Mouse (Mus musculus): ENCODE measurements around the gene Pgam5.

Gene Pgam5

DNA sequence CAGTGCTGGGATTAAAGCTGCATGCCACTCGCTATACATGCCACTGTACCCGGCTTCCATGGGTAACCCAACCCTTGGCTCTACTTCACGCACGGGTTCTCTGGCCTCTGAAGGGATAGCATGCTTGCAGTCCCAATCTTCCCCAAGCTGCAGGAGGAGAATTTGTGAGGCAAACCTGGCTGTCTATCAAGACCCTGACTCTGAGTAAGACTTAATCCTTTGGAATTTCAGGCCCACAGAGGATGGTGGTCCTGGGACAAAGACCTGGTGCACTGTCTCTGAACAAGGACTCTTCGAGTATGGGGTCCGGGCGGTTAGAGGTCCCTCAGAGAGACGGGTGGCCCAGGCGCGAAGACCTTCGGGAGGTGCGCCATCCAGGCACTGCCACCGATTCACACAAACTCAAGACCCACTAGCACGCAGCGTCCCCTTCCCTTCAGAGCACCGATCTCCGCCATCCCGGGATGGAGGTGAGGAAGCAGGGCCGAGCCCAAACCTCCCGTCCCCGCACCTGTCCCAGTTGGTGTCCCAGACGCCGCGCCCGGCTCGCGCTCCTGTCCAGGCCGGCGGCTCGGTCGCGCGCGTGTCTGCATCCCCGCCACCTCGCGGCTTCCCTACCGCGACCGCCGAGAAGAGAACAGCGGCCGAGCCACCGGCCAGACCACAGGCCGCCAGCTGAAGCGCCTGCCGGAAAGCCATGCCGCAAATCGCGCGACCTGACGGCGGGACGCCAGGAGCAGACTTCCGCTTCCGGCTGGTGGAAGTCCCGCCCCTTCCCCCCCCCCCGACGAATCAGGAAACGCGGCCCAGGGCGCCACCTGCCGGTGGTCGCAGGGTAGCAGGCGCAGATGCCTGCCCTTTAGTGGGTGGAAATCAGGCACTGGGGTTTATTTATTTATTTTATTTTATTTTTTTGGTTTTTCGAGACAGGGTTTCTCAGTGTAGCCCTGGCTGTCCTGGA, at the start of gene Pgam5:
Pgam5 (minus strand) TSS at position 773 of the 961 bp plus-strand sequence.
- DNase-seq (ENCODE audit: low read depth): peak; percentile 62

DNA sequence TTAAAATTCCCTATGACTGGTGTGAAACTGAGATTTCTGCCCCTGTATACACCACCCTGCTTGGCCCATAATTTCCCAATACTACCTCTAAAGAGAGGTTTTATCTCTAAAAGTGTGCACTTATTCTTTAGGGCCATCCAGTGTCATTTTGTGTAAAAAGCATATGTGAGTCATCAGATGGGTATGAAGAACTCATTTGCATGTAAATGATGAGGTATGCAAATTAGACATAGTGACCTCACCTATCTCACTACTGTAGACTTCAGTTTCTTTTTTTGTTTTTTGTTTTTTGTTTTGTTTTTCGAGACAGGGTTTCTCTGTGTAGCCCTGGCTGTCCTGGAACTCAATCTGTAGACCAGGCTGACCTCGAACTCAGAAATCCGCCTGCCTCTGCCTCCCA, 43.4 kb upstream of the Pgam5 start:
- DNase-seq (ENCODE audit: low read depth): no peak

DNA sequence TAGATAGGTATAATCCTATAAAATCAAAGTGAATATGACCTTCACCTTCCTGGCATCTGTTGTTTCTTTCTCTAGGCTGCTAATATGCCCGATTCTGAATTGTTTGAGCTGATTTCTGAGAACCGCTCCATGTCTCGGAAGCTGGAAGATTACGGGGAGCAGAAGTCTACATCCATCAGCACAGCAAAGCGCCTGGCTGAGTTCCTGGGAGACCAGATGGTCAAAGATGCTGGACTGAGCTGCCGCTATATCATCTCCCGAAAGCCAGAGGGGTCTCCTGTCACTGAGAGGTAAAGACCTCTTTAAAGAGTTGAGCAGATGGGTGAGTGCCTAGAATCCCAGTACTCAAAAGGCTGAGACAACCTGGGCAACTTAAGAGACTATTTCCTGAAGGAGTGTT, 39.1 kb upstream of the Pgam5 start:
- DNase-seq (ENCODE audit: low read depth): no peak

DNA sequence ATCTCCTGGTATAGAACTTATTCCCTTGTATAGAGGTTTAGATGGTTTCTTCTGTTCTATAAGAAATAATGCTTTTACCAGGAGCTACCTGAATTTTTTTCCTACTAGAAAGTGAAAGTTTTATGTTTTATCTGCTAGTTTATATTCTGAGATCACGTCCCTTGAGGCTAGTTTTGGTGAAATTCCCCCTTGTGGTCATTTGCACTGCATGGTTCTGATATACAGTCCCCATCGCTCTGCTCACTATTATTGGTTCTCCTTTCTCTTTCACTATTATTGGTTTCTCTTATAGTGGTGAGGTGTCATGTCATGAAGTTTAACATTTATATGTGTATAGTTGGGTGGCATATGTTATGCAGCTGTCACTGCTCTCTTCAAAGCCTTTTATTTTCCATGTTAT, 30.9 kb upstream of the Pgam5 start:
- no peak for DNase-seq (ENCODE audit: low read depth)

DNA sequence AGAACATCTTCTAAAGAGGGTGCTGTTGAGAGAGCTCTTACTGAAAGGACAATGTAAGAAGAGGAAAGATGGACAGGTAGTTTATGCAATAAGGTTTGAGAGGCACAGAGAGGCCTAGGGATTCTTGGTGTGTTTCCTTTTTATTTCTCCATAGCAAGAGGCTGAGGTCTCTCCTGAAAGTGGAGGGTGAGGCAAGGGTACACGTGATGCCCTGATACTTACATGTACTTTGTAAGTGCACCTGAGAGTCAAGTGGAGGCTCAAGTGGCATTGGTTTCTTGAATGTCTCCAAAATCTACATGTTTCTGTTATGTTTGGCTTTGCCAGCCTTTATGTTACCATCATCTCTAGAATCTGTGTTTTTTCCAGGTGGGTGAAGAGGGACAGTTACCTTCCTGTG, 26.9 kb upstream of the Pgam5 start:
- DNase-seq (ENCODE audit: low read depth): no peak

DNA sequence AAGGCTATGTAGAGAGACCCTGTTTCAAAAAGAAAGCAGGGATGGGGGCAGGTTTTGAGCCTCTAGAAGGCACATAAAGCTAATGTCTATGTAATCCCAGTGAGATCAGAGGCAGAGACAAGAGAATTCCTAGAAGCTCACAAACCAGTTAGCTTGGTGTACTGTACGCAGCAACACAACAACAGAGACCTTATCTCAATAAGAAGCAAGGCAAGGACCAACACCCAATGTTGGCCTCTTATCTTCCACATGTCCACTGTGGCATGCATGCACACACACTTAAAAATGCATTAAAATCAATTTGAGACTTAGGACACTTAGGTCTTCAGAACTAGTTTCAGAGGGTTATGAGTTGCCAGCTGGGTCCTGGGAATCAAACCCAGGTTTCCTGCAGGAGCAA, 21.9 kb upstream of the Pgam5 start:
- no peak for DNase-seq (ENCODE audit: low read depth)

DNA sequence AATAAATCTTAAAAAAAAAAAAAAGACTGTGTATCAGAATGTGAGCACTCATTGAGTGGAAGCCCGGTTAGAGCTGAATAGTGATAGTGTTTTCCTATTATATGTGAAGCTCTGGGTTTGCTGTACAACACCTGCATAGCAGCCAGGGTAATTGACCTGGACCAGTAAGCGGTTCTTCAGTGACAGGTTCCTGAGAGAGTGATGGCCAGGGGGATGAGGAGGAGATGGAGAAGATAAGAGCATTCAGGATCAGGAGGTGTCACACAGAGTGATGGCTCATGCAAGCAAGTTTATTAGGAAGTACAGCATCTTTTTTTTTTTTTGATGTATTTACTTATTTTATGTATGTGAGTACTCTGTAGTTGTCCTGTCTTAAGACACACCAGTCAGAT, 17.4 kb upstream of the Pgam5 start:
- no peak for DNase-seq (ENCODE audit: low read depth)

DNA sequence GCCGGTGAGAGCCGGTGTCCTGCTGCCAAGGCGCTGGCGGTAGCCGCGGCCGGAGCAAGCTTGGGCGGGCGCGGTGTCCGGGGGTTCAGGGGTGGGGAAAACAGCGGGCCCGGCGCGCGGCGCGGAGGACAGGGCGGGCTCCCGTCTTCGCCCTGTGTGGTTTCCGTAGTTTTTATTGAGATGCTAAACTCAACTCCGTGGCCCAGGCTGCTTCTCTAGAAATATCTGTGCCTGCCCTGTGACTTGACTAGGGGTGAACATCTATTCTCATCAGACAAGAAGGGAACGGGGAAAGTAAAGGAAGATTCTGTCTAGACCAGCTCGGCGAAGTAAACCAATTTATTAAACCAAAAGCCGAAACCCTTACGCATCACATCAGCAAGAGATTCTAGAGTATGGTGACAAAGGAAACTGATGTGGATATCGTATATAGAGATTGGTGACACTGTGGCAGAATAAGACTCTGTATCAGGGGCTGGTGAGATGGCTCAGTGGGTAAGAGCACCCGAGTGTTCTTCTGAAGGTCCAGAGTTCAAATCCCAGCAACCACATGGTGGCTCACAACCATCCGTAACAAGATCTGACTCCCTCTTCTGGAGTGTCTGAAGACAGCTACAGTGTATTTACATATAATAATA, 16.9 kb upstream of the Pgam5 start:
- no peak for DNase-seq (ENCODE audit: low read depth)

DNA sequence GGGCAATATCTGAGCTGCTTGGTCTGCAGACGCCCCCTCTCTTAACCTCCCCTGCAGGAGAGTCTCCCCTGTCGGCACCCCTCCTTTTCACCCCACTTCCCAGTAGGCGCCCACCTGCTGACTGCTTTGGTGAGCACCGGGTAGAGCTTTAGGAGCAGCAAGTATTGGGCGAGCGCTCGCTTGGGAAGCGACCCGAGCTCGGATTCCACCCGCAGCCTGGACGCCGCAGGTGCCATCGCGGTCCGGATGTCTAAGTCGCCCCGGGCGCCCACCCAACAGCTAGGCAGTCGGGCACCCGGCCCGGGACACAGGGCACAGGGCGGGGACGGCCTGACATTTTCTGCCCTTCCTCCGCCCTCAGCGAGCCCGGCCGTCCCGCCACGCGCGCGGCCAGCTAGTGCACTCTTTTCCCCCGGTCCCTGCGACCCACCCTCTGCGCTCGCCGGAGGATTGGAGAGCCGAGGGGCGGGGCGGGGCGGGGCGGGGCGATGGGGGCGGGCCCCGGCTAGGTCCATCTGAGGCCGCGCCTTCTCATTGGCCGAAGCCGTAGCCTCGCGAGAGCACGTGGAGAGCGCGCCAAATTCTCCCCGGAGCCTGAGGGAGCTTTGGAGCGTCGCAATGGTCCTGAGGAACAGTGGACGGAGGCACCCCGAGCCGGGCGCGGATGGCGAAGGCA, 16.2 kb upstream of the Pgam5 start, which contains the start of the genes Pxmp2 and Pole:
Pxmp2 (minus strand) TSS at position 417 of the 676 bp plus-strand sequence.
Pole (plus strand) TSS at position 537 of the 676 bp plus-strand sequence.
- peak; percentile 60 for DNase-seq (ENCODE audit: low read depth)

DNA sequence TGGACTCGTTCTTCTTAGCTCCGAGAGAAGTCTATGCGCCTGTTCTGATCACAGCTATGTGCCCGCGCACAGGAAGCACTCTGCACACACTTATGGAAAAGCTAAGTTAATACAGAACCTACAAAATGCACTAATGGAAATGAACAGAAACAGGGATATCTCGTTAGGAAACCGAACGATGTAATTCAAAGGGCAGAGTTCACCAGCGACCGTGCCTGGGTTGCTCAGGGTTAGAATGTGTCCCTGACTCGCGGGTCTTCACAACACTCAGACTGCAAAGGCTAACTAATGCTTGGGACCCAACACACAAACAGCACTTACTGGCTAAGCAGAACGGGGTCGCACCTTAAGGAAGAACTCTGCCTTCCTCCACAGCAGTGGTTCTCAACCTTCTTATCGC, 15.4 kb upstream of the Pgam5 start:
- no peak for DNase-seq (ENCODE audit: low read depth)

DNA sequence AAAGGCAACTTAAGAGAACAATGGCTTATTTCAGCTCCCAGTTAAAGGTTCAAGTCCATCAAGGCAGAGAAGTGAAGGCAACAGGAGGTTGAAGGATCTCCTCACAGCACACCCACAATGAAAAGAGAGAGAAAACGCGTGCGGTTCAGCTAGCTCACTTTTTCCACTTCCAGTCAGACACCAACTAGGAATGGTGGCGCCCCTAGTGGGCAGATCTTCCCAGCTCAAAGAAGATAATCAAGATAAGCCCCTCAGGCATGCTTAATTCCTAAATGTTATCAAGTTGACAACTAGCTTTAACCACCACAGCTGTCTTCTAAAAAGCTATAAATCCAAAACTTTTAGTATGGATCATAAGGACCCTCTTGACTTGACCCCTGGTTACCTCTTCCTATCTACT, 14.8 kb upstream of the Pgam5 start:
- no peak for DNase-seq (ENCODE audit: low read depth)

DNA sequence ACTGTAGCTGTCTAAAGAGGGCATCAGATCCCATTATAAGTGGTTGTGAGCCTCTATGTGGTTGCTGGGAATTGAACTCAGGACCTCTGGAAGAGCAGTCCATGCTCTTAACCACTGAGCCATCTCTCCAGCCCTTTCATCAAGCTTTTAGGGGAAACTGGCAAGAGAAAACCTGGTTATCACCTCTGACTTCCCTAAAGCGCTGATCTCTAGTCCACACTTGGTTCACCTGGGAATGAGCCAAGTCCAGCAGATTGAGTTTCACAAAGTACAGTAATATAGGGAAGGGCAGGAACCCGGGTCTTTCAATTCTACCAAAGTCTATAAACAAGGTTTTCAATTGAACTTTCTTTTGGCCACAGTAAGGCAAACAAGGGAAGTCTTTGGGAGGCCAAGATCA, 12.3 kb upstream of the Pgam5 start:
- DNase-seq (ENCODE audit: low read depth): no peak

DNA sequence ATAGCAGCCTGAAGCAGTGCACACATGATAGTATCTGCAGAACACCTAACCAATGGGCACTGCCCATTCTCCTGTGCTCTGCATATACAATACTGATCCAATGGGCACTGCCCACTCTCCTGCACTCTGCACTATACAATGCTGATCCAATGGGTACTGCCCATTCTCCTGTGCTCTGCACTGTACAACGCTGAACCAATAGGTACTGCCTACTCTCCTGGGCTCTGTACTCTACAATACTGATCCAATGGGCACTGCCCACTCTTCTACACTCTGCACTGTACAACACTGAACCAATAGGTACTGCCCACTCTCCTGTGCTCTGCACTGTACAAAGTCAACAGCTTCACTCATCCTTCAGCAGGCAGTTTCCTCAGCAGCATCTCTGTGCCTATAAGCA, 7.2 kb upstream of the Pgam5 start:
- DNase-seq (ENCODE audit: low read depth): no peak

DNA sequence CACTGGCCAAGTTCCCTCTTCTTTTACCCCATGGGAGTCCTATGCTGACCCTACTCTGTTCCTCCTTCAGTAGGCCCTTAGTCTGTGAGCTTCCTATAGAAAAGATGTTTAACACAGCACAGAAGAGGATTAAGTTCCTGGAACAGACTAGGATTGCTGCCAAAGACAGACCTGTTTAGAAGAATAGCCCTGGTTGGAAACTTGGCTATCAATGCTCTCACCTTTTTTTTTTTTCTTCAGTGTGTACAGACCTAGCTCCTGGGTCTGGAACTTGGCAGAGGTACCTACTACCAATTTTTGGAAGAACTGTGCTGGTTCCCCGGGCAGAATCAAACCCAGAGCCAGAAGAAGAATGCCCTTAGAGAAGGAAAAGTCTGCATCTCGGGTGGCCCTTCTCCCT, 6.7 kb upstream of the Pgam5 start:
- no peak for DNase-seq (ENCODE audit: low read depth)

DNA sequence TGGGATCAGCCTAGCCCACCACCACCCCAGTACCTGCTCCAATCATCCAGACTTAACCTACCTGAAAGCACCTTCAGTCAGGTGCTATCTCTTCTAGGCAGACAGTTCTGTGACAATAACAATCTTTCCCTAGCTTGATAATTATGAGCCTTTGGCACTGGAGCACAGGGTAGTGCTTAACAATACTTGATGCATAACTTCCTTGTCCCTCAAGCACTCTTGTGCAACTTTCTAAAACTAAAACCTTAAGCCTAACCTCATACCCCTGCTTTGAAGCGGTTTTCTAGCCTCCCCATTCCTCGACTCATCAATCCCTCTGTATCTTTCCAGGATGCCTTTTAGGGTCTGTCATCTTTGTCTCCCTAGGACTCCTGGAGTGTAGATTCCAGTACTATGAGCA, 5.1 kb upstream of the Pgam5 start:
- no peak for DNase-seq (ENCODE audit: low read depth)

DNA sequence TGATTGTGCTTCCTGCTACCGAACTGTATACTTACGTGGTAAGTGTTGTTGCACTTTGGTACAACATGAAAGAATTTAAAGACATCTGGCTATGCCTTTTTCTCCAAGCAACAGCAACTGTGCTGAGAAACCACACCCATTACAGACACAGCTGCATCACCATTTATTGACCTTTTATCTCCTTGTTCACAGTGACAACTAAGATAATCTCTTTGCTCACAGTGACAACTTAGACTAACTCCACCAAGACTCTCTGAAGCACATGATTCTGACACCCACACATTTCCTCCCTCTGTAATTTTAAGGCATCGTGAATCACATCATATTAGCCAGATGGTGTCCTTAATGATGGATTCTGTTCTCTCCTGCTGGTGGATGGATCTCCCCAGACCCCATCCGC, 4.4 kb upstream of the Pgam5 start:
- no peak for DNase-seq (ENCODE audit: low read depth)

DNA sequence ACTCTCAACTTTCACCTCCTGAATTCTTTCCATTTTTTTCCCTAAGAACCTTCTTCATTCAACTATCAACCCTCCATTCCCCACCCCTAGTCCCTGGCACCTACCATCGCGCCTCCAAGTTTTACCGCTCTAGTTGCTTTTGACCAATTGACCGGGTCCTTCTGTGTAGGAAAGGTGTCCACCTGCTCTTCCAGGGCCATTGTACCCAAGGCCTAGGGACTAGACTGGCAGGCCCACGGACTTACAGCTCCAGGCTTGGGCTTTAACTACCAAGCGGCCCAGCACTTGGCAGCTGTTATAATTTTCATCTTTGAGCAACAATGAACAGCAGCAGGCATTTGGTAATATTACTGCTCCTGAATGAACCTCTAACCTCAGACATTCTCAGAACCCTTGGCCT, 529 bp upstream of the Pgam5 start:
- no peak for DNase-seq (ENCODE audit: low read depth)

DNA sequence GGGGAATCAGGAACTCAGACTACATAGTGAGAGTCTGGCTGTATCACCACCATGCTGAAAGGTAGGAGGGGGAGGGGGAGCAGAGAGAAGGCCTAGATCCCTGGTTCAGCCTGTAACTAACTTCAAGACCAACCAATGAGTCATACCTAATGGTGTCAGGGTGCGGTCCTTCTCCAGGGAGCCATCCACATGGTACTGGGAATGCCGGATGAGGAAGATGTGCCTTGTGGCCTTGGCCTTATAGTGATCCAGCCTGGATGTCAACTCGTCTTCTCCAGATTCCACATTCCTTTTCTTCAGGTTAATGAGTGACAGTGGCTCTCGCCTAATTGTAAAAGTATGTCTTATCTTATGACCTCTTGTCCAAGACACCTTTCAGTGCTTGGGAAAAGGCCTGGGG, 2.8 kb downstream of the Pgam5 start:
- DNase-seq (ENCODE audit: low read depth): no peak

DNA sequence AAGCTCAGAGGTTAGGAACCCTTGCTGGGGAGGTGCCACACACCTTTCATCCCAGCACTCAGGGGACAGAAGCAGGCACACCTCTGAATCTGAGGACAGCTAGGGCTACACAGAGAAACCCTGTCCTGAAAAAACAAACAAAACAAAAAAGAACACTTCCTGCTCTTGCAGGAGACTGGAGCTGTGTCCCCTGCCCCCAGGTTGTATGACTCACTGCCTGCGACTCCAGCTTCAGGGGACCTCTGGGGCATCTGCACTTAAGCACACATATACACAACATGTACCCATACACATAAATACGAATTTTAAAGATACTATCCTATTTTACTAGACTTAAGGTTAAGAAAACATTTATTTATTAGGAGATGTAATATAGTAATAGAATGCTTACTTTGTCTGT, 25.6 kb downstream of the Pgam5 start:
- no peak for DNase-seq (ENCODE audit: low read depth)

DNA sequence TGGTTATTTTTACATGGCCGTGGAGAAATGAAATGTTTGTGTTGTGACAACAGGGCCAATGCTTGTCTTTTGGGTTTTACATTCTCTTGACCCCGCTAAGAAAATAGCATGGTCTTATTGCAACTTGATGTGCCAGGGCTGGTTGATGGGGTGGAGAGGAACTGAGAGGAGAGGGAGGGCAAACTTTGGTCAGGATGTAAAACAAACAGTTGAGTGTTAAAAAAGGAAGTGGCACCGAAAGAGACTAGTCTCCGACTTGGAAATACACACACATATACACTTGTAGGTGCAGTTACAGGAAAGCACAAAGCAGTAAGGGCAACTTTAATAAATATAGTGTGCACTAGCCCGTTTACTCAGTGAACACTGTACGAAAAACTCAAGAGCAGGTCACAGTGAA, 37.4 kb downstream of the Pgam5 start:
- no peak for DNase-seq (ENCODE audit: low read depth)

DNA sequence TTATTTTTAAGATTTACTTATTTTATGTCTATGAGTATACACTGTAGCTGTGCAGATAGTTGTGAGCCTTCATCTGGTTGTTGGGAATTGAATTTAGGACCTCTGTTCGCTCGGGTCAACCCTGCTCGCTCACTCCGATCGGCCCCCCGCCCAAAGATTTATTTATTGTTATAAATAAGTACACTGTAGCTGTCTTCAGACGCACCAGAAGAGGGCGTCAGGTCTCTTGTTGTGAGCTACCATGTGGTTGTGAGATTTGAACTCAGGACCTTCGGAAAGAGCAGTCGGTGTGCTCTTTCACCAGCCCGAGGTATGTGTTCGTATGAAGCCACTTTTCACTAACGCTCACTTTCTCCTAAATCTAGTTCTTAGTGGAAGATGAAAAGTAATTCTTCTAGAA, 38.1 kb downstream of the Pgam5 start:
- DNase-seq (ENCODE audit: low read depth): no peak

DNA sequence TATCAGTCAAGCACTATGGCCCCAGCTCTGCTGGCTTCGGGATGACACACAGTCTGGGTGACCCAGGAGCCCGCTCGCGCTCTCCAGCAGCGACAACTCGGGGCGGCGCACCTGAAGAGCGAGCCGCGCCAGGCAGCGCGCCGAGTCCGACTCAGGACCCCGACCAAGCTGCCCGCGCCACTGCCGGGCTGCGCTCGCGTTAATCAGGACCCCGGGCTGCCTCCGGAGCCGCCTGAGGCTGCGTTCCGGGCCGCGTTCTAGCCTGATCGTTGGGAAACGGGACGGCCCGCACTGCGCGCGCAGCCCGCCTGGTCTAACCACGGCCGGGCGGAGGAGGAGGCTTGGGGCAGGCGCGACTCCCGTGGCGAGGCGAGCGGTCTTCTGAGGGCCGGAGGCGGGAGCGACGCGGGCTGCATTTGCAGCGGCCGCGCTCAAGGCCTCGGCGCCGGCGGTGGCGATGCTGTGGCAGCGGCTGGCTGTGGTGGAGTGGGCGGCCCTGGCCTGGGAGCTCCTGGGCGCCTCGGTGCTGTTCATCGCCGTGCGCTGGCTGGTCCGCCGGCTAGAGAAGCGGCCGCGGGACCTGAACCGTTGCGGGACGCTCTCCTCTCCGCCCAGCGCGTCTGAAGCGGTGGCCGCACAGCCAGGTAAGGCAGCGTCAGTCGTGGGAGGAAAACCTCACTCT, 38.8 kb downstream of the Pgam5 start, which contains the start of gene Ankle2:
Ankle2 (plus strand) TSS at position 225 of the 682 bp plus-strand sequence.
- peak; percentile 59 for DNase-seq (ENCODE audit: low read depth)

Measured in fibroblast of lung, adult 2 months (primary cell).